Mouse (Mus musculus) bone marrow, adult 2 months (tissue): ENCODE measurements at regions not wholly inside any gene's neighbourhood (a gene's known extent, or its start where the extent isn't known, plus 50 kb on each side); places are given as distances from the start of the nearest gene placed in this dataset.

Source experiments
- CTCF ChIP-seq: fragments of 200-500 bp; IDR thresholded peaks from 2 replicates; pipeline ENCODE4 v1.5.1; 2011; ENCODE audit warnings: low read length, control low read depth; ENCODE audit not compliant: control insufficient read depth, insufficient read depth
- POLR2A ChIP-seq: fragments of 200-500 bp; IDR thresholded peaks from 2 replicates; pipeline ENCODE4 v1.6.1; 2011; ENCODE audit warnings: low read depth, mild to moderate bottlenecking, control low read depth, low read length, borderline replicate concordance; ENCODE audit not compliant: control insufficient read depth

DNA sequence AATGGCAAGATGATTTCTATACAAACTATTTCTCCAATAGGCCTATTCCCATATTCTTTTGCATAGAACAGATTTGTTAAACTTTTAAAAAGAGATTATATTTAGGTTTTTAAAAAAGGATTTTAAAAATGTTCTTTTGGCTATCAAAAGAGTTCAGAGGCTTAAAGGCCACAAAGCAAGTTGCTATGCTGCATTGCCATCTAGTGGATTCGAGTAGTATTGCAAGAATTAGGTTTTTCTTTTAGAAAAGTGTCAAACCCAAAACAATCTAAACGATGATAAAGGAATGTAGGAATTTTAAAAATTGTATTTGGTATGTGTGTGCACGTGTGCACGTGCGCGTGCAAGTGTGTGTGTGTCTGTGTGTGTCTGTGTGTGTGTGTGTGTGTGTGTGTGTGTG is 73.0 kb upstream of the Ifngr1 start:
- TF ChIP-seq CTCF (no peak), POLR2A (no peak)
